Mouse (Mus musculus): ENCODE data around the gene Zfp410. TPM values are rescaled to one million over a fixed set of nuclear protein-coding genes. Genes with fewer than 3 reads are reported as not detected.

Gene Zfp410
- polyA plus RNA-seq, 1 experiment from 2014 or later, result 114 TPM

DNA sequence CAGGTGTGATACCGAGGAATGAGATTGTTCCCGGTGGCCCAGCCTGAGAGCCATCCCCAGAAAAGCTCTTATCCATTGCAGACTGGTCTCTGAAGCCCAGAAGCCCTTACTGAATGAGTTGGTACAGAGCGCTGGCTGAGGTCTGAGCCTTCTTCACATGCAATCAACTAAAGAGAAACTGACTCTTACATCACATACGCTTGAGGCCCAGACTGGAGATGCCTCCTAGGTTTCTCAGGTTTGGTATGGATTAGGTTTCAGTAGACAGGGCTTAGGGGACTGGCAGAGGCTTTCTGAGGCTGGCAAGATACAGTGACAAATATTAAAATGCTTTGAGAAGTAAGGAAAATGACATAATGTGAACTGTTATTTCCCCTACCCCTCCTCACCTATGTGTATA is 68.8 kb downstream of the Zfp410 start:
- Histone ChIP-seq H3K4me1 (ENCODE audit: control insufficient read depth, insufficient read depth, low read length) (no peaks in the 10 kb centered on the region), H3K36me3 (replicated peaks; ENCODE audit: control insufficient read depth, insufficient read depth, low read depth, low read length) (no peaks in the 10 kb centered on the region), H3K27me3 (ENCODE audit: control insufficient read depth, insufficient read depth, low read length) (no peaks in the 10 kb centered on the region), H3K27ac (replicated peaks; ENCODE audit: low read depth, low read length) (no peak overlapping the region), H3K9ac (replicated peaks; ENCODE audit: low read length) (no peak overlapping the region), H3K4me2 (ENCODE audit: low read depth, low read length) (no peak overlapping the region), H3K9me3 (replicated peaks; ENCODE audit: control insufficient read depth, low read length) (no peaks in the 10 kb centered on the region), H3K4me3 (ENCODE audit: low read depth, low read length) (no peak overlapping the region)
- ATAC-seq (replicated peaks; ENCODE audit: insufficient number of reproducible peaks, low FRiP score, low TSS enrichment, low read depth) (no peak), DNase-seq (ENCODE audit: low spot score) (no peak)
- WGBS, result 88% methylated on average over 4 of the region's 4 CpGs

DNA sequence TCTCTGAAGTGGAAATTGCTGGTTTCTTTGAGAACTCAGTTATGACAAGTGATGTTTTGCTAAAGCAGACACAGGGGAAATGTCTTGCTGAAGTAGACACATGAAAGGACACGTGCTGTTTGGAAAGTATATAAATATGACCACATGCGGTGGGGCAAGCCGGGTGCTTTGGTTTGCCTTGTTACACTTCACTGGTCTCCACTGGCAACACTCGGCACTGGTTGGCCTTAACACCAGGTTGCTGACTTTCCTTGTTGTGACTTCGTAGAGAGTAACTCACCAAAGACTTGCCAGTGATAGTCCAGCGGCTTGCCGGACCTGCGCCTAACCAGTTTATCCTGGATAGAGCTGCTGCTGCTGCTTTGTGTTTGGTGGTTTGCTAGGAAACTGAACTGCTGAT is 71.4 kb downstream of the Zfp410 start:
- no peaks in the 10 kb centered on the region for H3K9me3 ChIP-seq (replicated peaks; ENCODE audit: control insufficient read depth, low read length)
- no peaks in the 10 kb centered on the region for H3K4me1 ChIP-seq (ENCODE audit: control insufficient read depth, insufficient read depth, low read length)
- H3K4me3 ChIP-seq (ENCODE audit: low read depth, low read length), result no peak overlapping the region
- H3K9ac ChIP-seq (replicated peaks; ENCODE audit: low read length), result no peak overlapping the region
- no peak for DNase-seq (ENCODE audit: low spot score)
- WGBS, result 91% methylated on average over 8 of the region's 8 CpGs
- no peaks in the 10 kb centered on the region for H3K27me3 ChIP-seq (ENCODE audit: control insufficient read depth, insufficient read depth, low read length)
- H3K4me2 ChIP-seq (ENCODE audit: low read depth, low read length), result no peak overlapping the region
- ATAC-seq (replicated peaks; ENCODE audit: insufficient number of reproducible peaks, low FRiP score, low TSS enrichment, low read depth), result no peak
- no peaks in the 10 kb centered on the region for H3K36me3 ChIP-seq (replicated peaks; ENCODE audit: control insufficient read depth, insufficient read depth, low read depth, low read length)
- H3K27ac ChIP-seq (replicated peaks; ENCODE audit: low read depth, low read length), result no peak overlapping the region

DNA sequence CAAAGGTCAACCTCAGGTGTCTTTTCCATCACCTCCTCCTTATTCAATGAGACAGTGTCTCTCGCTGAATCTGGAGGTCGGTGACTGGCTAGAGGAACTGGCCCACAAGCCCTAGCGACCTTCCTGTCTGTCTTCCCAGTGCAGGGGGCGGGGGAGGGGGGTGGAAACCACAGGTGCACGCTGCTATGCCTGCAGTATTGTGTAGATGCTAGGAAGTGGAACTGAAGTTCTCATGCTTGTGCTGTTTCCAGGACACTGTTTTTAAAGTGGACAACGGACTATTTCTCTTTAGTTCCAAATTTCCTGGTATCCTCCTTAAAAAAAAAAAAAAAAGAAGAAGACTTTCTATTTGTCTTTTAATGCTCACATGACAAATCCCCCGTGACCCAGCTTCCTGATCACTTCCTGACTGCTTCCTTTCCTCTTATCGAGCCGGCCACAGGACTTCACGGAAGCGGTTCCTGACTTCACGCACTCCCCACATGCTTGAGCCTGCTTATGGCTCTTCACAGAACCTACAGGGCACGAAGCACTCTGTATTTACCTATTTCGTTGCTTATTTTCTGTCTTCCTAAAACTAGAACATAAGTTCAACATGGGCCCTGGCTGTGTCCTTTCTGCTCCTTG is 72.2 kb downstream of the Zfp410 start:
- H3K4me2 ChIP-seq (ENCODE audit: low read depth, low read length), result no peak overlapping the region
- H3K9ac ChIP-seq (replicated peaks; ENCODE audit: low read length), result no peak overlapping the region
- H3K9me3 ChIP-seq (replicated peaks; ENCODE audit: control insufficient read depth, low read length), result no peaks in the 10 kb centered on the region
- no peaks in the 10 kb centered on the region for H3K36me3 ChIP-seq (replicated peaks; ENCODE audit: control insufficient read depth, insufficient read depth, low read depth, low read length)
- no peaks in the 10 kb centered on the region for H3K27me3 ChIP-seq (ENCODE audit: control insufficient read depth, insufficient read depth, low read length)
- H3K4me1 ChIP-seq (ENCODE audit: control insufficient read depth, insufficient read depth, low read length), result no peaks in the 10 kb centered on the region
- DNase-seq (ENCODE audit: low spot score), result no peak
- no peak for ATAC-seq (replicated peaks; ENCODE audit: insufficient number of reproducible peaks, low FRiP score, low TSS enrichment, low read depth)
- 73% methylated on average over 14 of the region's 14 CpGs for WGBS
- H3K27ac ChIP-seq (replicated peaks; ENCODE audit: low read depth, low read length), result no peak overlapping the region
- no peak overlapping the region for H3K4me3 ChIP-seq (ENCODE audit: low read depth, low read length)

DNA sequence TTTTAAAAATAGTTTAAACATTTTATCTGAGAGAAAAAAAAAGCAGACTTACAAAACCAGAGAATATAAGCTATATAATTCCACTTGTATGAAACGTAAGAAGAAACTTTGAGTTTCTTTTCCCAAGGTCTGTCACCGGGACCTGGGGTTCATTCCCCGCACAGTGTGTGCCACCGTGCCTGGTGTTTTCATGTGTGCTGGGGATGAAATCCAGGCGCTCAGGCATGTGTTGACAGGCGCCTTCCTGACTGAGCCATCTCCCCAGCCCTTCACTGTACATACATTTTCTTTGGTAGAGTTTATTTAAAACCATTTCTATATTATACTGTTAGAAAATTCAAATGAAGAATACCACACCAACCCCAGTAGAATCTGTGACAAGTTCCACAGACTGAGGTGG is 73.7 kb downstream of the Zfp410 start:
- no peak overlapping the region for H3K4me2 ChIP-seq (ENCODE audit: low read depth, low read length)
- DNase-seq (ENCODE audit: low spot score) (no peak), ATAC-seq (replicated peaks; ENCODE audit: insufficient number of reproducible peaks, low FRiP score, low TSS enrichment, low read depth) (no peak)
- no peak overlapping the region for H3K4me3 ChIP-seq (ENCODE audit: low read depth, low read length)
- H3K4me1 ChIP-seq (ENCODE audit: control insufficient read depth, insufficient read depth, low read length), result no peaks in the 10 kb centered on the region
- H3K27ac ChIP-seq (replicated peaks; ENCODE audit: low read depth, low read length), result no peak overlapping the region
- no peaks in the 10 kb centered on the region for H3K36me3 ChIP-seq (replicated peaks; ENCODE audit: control insufficient read depth, insufficient read depth, low read depth, low read length)
- no peaks in the 10 kb centered on the region for H3K9me3 ChIP-seq (replicated peaks; ENCODE audit: control insufficient read depth, low read length)
- H3K27me3 ChIP-seq (ENCODE audit: control insufficient read depth, insufficient read depth, low read length), result no peaks in the 10 kb centered on the region
- WGBS, result 82% methylated on average over 6 of the region's 6 CpGs
- no peak overlapping the region for H3K9ac ChIP-seq (replicated peaks; ENCODE audit: low read length)

DNA sequence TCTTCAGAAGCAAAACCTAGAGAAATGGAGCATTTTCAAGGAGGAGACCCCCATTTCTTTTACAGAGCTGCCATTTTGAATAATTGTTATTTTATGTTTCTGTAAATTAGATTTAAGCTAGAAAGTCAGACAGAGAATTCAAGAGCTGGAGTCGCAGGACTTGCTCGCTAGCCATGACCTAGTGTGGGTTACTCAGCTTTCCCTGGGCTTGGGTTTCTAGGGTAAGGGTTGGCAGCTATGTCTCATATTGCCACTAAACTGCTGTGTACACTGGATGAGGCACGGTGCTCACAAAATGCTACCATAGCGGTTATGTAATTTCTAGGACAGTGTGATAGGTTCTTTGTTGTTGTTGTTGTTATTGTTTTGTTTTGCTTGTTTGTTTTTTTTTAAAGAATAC is 76.0 kb downstream of the Zfp410 start:
- no peak overlapping the region for H3K4me2 ChIP-seq (ENCODE audit: low read depth, low read length)
- no peak overlapping the region for H3K27ac ChIP-seq (replicated peaks; ENCODE audit: low read depth, low read length)
- H3K9me3 ChIP-seq (replicated peaks; ENCODE audit: control insufficient read depth, low read length), result no peaks in the 10 kb centered on the region
- H3K9ac ChIP-seq (replicated peaks; ENCODE audit: low read length), result no peak overlapping the region
- DNase-seq (ENCODE audit: low spot score), result no peak
- H3K4me3 ChIP-seq (ENCODE audit: low read depth, low read length), result no peak overlapping the region
- H3K36me3 ChIP-seq (replicated peaks; ENCODE audit: control insufficient read depth, insufficient read depth, low read depth, low read length), result no peaks in the 10 kb centered on the region
- 98% methylated on average over 4 of the region's 4 CpGs for WGBS
- no peaks in the 10 kb centered on the region for H3K4me1 ChIP-seq (ENCODE audit: control insufficient read depth, insufficient read depth, low read length)
- ATAC-seq (replicated peaks; ENCODE audit: insufficient number of reproducible peaks, low FRiP score, low TSS enrichment, low read depth), result no peak
- no peaks in the 10 kb centered on the region for H3K27me3 ChIP-seq (ENCODE audit: control insufficient read depth, insufficient read depth, low read length)

Other genes with a start within 250 kb of the Zfp410 start
- gene Acot5, start 247.5 kb upstream of the Zfp410 start, polyA plus RNA-seq (2014; fragmentation: Nextera tagmentation; extraction: Ambion mirVana), result not detected in 2 replicates
- gene Acot6, start 216.2 kb upstream of the Zfp410 start, polyA plus RNA-seq (2014; fragmentation: Nextera tagmentation; extraction: Ambion mirVana), result 1.0 and 1.7 TPM in 2 replicates
- 3.9 and 6.8 TPM in 2 replicates for gene Dnal1, start 202.5 kb upstream of the Zfp410 start, polyA plus RNA-seq (2014; fragmentation: Nextera tagmentation; extraction: Ambion mirVana)
- 0.88 and 1.0 TPM in 2 replicates for gene Pnma1, start 168.4 kb upstream of the Zfp410 start, polyA plus RNA-seq (2014; fragmentation: Nextera tagmentation; extraction: Ambion mirVana)
- gene Elmsan1, start 98.0 kb upstream of the Zfp410 start, polyA plus RNA-seq (2014; fragmentation: Nextera tagmentation; extraction: Ambion mirVana), result 3.6 and 4.1 TPM in 2 replicates
- 12.9 and 14.7 TPM in 2 replicates for gene Ptgr2, start 31.6 kb upstream of the Zfp410 start, polyA plus RNA-seq (2014; fragmentation: Nextera tagmentation; extraction: Ambion mirVana)
- 47.2 and 54.3 TPM in 2 replicates for gene Coq6, start 44.8 kb downstream of the Zfp410 start, polyA plus RNA-seq (2014; fragmentation: Nextera tagmentation; extraction: Ambion mirVana)
- 3.3 and 3.7 TPM in 2 replicates for gene Fam161b, start 45.0 kb downstream of the Zfp410 start, polyA plus RNA-seq (2014; fragmentation: Nextera tagmentation; extraction: Ambion mirVana)
- gene Entpd5, start 92.2 kb downstream of the Zfp410 start, polyA plus RNA-seq (2014; fragmentation: Nextera tagmentation; extraction: Ambion mirVana), result 9.0 and 10.9 TPM in 2 replicates
- gene Bbof1, start 92.2 kb downstream of the Zfp410 start, polyA plus RNA-seq (2014; fragmentation: Nextera tagmentation; extraction: Ambion mirVana), result 0.41 and 0.49 TPM in 2 replicates
- 29.4 and 30.0 TPM in 2 replicates for gene Rnf113a2, start 100.3 kb downstream of the Zfp410 start, polyA plus RNA-seq (2014; fragmentation: Nextera tagmentation; extraction: Ambion mirVana)
- 31.4 and 33.5 TPM in 2 replicates for gene Aldh6a1, start 134.2 kb downstream of the Zfp410 start, polyA plus RNA-seq (2014; fragmentation: Nextera tagmentation; extraction: Ambion mirVana)
- gene Lin52, start 134.6 kb downstream of the Zfp410 start, polyA plus RNA-seq (2014; fragmentation: Nextera tagmentation; extraction: Ambion mirVana), result 35.8 and 36.1 TPM in 2 replicates